ENCODE assay signal across 26 mouse cellular contexts in the genomic region with DNA sequence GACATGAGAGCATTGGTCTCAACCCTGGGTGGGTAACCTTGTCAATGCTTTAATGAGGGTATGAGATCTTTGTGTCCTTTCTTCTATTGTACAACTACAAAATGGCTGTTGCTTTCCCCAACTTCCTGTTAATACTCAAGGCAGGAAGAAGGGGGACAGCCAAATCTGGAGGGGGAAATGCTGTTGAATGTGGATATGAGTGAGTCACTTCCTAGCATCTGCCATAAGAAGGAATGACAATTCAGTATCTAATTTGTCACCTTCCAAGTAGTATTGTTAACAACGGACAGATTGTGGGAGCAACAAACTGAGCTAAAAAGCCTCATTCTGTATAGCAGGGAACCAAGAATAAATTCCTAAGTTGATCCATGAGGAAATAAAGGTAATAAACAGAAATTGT.
DNase-seq lines count a peak whose midpoint lies in the region; ATAC-seq and TF ChIP-seq lines count a peak whose summit lies in the region.
"Had no signal": no experiment of that assay in that cellular context is flagged by ENCODE, and none has a peak within 500 bp of the region (broad histone marks: within the 10 kb centered on the region; RNA-seq: fewer than 3 reads in every experiment).

No protein-coding gene starts in this region.

- no peak overlapping the region for H3K9ac ChIP-seq in lung, embryonic 14.5 days
- no peak overlapping the region for H3K9ac ChIP-seq in lung, postnatal 0 days (replicated peaks; ENCODE audit: low read depth)
- no peak overlapping the region for H3K9ac ChIP-seq in hindbrain, embryonic 11.5 days (ENCODE audit: low read depth, low read length)
- H3K9ac ChIP-seq: embryonic facial prominence, embryonic 13.5 days; embryonic facial prominence, embryonic 15.5 days; forebrain, embryonic 13.5 days; forebrain, embryonic 15.5 days; forebrain, postnatal 0 days had no signal

- DNase-seq in lung, embryonic 14.5 days: peak; percentile 3
- DNase-seq in lung, adult 18-20 months: no peak
- DNase-seq in lung, postnatal 0 days (ENCODE audit: low spot score): peak; percentile 8
- no peak for DNase-seq in lung, adult 2 months
- peak; percentile 17 for DNase-seq in Muller cell, postnatal 12 days (ENCODE audit: inconsistent ontology term)
- no peak for DNase-seq in hindbrain, embryonic 11.5 days (ENCODE audit: low spot score)
- no peak for DNase-seq in cerebellum, adult 9-10 months
- DNase-seq: adrenal gland, adult 2 months; adrenal gland, postnatal 10 days; adrenal gland, postnatal 25 days; B cell, adult 2 months; cerebellum, adult 11-12 months; cerebellum, adult 2 months; cerebellum, adult 9-11 months; cerebellum, postnatal 14 days; cerebellum, postnatal 36 days; embryo, embryonic 11 days; forebrain, postnatal 0 days had no signal

- H3K27me3 ChIP-seq in lung, embryonic 14.5 days (ENCODE audit: insufficient read depth, low read length): no peaks in the 10 kb centered on the region
- H3K27me3 ChIP-seq in lung, postnatal 0 days (replicated peaks; ENCODE audit: insufficient read depth, low read length): no peaks in the 10 kb centered on the region
- H3K27me3 ChIP-seq in hindbrain, embryonic 11.5 days (ENCODE audit: control insufficient read depth, insufficient read depth, low read length): no peaks in the 10 kb centered on the region
- H3K27me3 ChIP-seq: CH12.LX; embryonic facial prominence, embryonic 13.5 days; embryonic facial prominence, embryonic 15.5 days; forebrain, embryonic 13.5 days; forebrain, embryonic 15.5 days had no signal

- 74% methylated on average over 1 of the region's 1 CpGs for WGBS in lung, embryonic 14.5 days
- WGBS in lung, postnatal 0 days: 67% methylated on average over 1 of the region's 1 CpGs
- 31% methylated on average over 1 of the region's 1 CpGs for WGBS in lung, adult 2 months
- WGBS in hindbrain, embryonic 11.5 days: 85% methylated on average over 1 of the region's 1 CpGs

- no peak overlapping the region for H3K4me3 ChIP-seq in lung, embryonic 14.5 days (ENCODE audit: low read depth, low read length)
- no peak overlapping the region for H3K4me3 ChIP-seq in lung, postnatal 0 days (ENCODE audit: low read depth, low read length)
- H3K4me3 ChIP-seq in lung, adult 2 months (replicated peaks; ENCODE audit: extremely low read depth, low read depth, low read length): no peak overlapping the region
- no peak overlapping the region for H3K4me3 ChIP-seq in hindbrain, embryonic 11.5 days (ENCODE audit: low read depth, low read length)
- H3K4me3 ChIP-seq: embryonic facial prominence, embryonic 13.5 days; embryonic facial prominence, embryonic 15.5 days; erythroblast, embryonic 14.5 days; forebrain, embryonic 13.5 days; forebrain, embryonic 15.5 days had no signal

- no peaks in the 10 kb centered on the region for H3K9me3 ChIP-seq in lung, embryonic 14.5 days (ENCODE audit: low read depth, low read length)
- H3K9me3 ChIP-seq in lung, postnatal 0 days (ENCODE audit: low read length): no peaks in the 10 kb centered on the region
- no peaks in the 10 kb centered on the region for H3K9me3 ChIP-seq in hindbrain, embryonic 11.5 days (ENCODE audit: control insufficient read depth, low read length)
- H3K9me3 ChIP-seq: embryonic facial prominence, embryonic 13.5 days; embryonic facial prominence, embryonic 15.5 days; forebrain, embryonic 13.5 days; forebrain, embryonic 15.5 days; G1E had no signal

- no peaks in the 10 kb centered on the region for H3K4me1 ChIP-seq in lung, embryonic 14.5 days (ENCODE audit: insufficient read depth)
- H3K4me1 ChIP-seq in lung, postnatal 0 days (ENCODE audit: insufficient read depth, low read depth, low read length): no peaks in the 10 kb centered on the region
- no peaks in the 10 kb centered on the region; the same call in 1 of the 2 replicates for H3K4me1 ChIP-seq in lung, adult 2 months (ENCODE audit: control insufficient read depth, insufficient read depth, low read length)
- no peaks in the 10 kb centered on the region for H3K4me1 ChIP-seq in hindbrain, embryonic 11.5 days (replicated peaks; ENCODE audit: control insufficient read depth, insufficient read depth, low read length)
- H3K4me1 ChIP-seq: embryonic facial prominence, embryonic 13.5 days; embryonic facial prominence, embryonic 15.5 days; forebrain, embryonic 13.5 days; forebrain, embryonic 15.5 days had no signal

- no peak overlapping the region for H3K27ac ChIP-seq in lung, embryonic 14.5 days (ENCODE audit: low read depth)
- H3K27ac ChIP-seq in lung, postnatal 0 days (ENCODE audit: low read length): no peak overlapping the region
- no peak overlapping the region for H3K27ac ChIP-seq in hindbrain, embryonic 11.5 days (ENCODE audit: low read depth, low read length)
- H3K27ac ChIP-seq: embryonic facial prominence, embryonic 13.5 days; embryonic facial prominence, embryonic 15.5 days; forebrain, embryonic 13.5 days; forebrain, embryonic 15.5 days had no signal

- ATAC-seq in lung, embryonic 14.5 days (ENCODE audit: insufficient read depth): no peak
- ATAC-seq in lung, postnatal 0 days: peak; percentile 49
- no peak for ATAC-seq in hindbrain, embryonic 11.5 days (ENCODE audit: low FRiP score)
- ATAC-seq: CD4-positive, CD25-positive, alpha-beta regulatory T cell, adult 4 months; forebrain, embryonic 13.5 days; forebrain, embryonic 15.5 days; forebrain, postnatal 0 days had no signal

- no peak for TF ChIP-seq POLR2A in lung, adult 2 months (IDR thresholded peaks at IDR 0.05; ENCODE audit: borderline replicate concordance, extremely low read depth, low read depth, low read length)

- no peaks in the 10 kb centered on the region for H3K36me3 ChIP-seq in lung, embryonic 14.5 days (ENCODE audit: insufficient read depth)
- no peaks in the 10 kb centered on the region for H3K36me3 ChIP-seq in lung, postnatal 0 days (ENCODE audit: insufficient read depth, low read length)
- no peaks in the 10 kb centered on the region for H3K36me3 ChIP-seq in hindbrain, embryonic 11.5 days (ENCODE audit: control insufficient read depth, insufficient read depth, low read length)
- H3K36me3 ChIP-seq: embryonic facial prominence, embryonic 13.5 days; embryonic facial prominence, embryonic 15.5 days; forebrain, embryonic 15.5 days; G1E had no signal

- TF ChIP-seq CTCF in lung, embryonic 14.5 days (IDR thresholded peaks at IDR 0.05; ENCODE audit: low read depth): no peak
- no peak for TF ChIP-seq CTCF in lung, postnatal 0 days (IDR thresholded peaks at IDR 0.05)
- no peak for TF ChIP-seq CTCF in lung, adult 2 months (IDR thresholded peaks at IDR 0.05; ENCODE audit: insufficient read depth, low read length)

- H3K4me2 ChIP-seq in lung, embryonic 14.5 days: no peak overlapping the region
- no peak overlapping the region for H3K4me2 ChIP-seq in lung, postnatal 0 days (replicated peaks; ENCODE audit: low read depth, low read length)
- no peak overlapping the region for H3K4me2 ChIP-seq in hindbrain, embryonic 11.5 days (replicated peaks; ENCODE audit: low read depth, low read length)
- H3K4me2 ChIP-seq: embryonic facial prominence, embryonic 13.5 days; embryonic facial prominence, embryonic 15.5 days; forebrain, embryonic 13.5 days; forebrain, embryonic 15.5 days had no signal

- peak; percentile 57; the same call in 1 of the 2 replicates for TF ChIP-seq EP300 in lung, postnatal 0 days (IDR thresholded peaks at IDR 0.05)

Comparison
In these comparisons a context has a peak if more than half of its experiments do, and no peak if none do; other contexts are left out.
1. DNase-seq: peak in lung, embryonic 14.5 days (single experiment), lung, postnatal 0 days (single experiment) and Muller cell, postnatal 12 days (single experiment); none in lung, adult 18-20 months (0 of 2), lung, adult 2 months (single experiment), hindbrain, embryonic 11.5 days (single experiment) and cerebellum, adult 9-10 months (single experiment).